Mouse (Mus musculus) gastrocnemius, adult 8-10 months (tissue): ENCODE measurements around the gene Atp2a2. TPM values are rescaled to one million over a fixed set of nuclear protein-coding genes. Genes with fewer than 3 reads are reported as not detected.

Experiments used
- DNase-seq, 2 experiments: peaks; one replicate each; pipeline ENCODE4 v3.0.0; 2022; ENCODE audit warnings: low spot score in 2 of 2
- total RNA-seq, 4 experiments: library from RNA; stranded (reverse); gene quantifications; 2 replicates each; pipeline ENCODE4 v1.2.4; 2022

Atp2a2 gene
- total RNA-seq, 4 experiments from 2014 or later: 412 to 549 (median 488) TPM

GRCm38 (mm10) chr5:122415465-122415864 lies 86.6 kb downstream of the Atp2a2 start:
- no peak for DNase-seq

GRCm38 (mm10) chr5:122414351-122414750 lies 87.7 kb downstream of the Atp2a2 start:
- DNase-seq: no peak

- DNase-seq: no peak
These were observed 89.2 kb downstream of the Atp2a2 start for GRCm38 (mm10) chr5:122412826-122413225.

- DNase-seq: no peak
These were observed 90.1 kb downstream of the Atp2a2 start for GRCm38 (mm10) chr5:122411892-122412291.

- DNase-seq: no peak
These were observed 92.1 kb downstream of the Atp2a2 start for GRCm38 (mm10) chr5:122409692-122410645.

- no peak for DNase-seq
These were observed 96.5 kb downstream of the Atp2a2 start for GRCm38 (mm10) chr5:122405537-122405936.

Other genes with a start within 250 kb of the Atp2a2 start
- 1 to 10 TPM; 1.4 to 2.1 (median 1.7) TPM for gene Tctn1, start 237.8 kb downstream of the Atp2a2 start, total RNA-seq
- gene Pptc7, start 217.9 kb downstream of the Atp2a2 start, total RNA-seq: 100 to 1,000 TPM in 2 of 4 experiments, 10 to 100 TPM in 2; 91.8 to 110 (median 100.0) TPM
- under 1 TPM; 0.13 to 0.63 (median 0.42) TPM for gene Rad9b, start 148.0 kb downstream of the Atp2a2 start, total RNA-seq
- gene Vps29, start 147.9 kb downstream of the Atp2a2 start, total RNA-seq: 10 to 100 TPM; 44.0 to 51.2 (median 46.4) TPM
- 10 to 100 TPM; 29.1 to 36.2 (median 32.2) TPM for gene Gpn3, start 130.3 kb downstream of the Atp2a2 start, total RNA-seq
- 1 to 10 TPM; 4.9 to 5.3 (median 5.2) TPM for gene Fam216a, start 129.9 kb downstream of the Atp2a2 start, total RNA-seq
- 10 to 100 TPM; 40.8 to 56.9 (median 49.9) TPM for gene Arpc3, start 110.3 kb downstream of the Atp2a2 start, total RNA-seq
- gene Anapc7, start 80.5 kb downstream of the Atp2a2 start, total RNA-seq: 10 to 100 TPM; 14.3 to 16.8 (median 15.2) TPM
- 1 to 10 TPM; 3.4 to 9.1 (median 5.9) TPM for gene Ift81, start 112.3 kb upstream of the Atp2a2 start, total RNA-seq
- gene P2rx7, start 141.7 kb upstream of the Atp2a2 start, total RNA-seq: 1 to 10 TPM in 2 of 4 experiments, under 1 TPM in 2; 0.92 to 1.5 (median 1.1) TPM
- gene P2rx4, start 205.3 kb upstream of the Atp2a2 start, total RNA-seq: 1 to 10 TPM; 2.0 to 3.5 (median 2.9) TPM